Mouse (Mus musculus) heart, embryonic 14.5 days (tissue): ENCODE measurements at regions not wholly inside any gene's neighbourhood (a gene's known extent, or its start where the extent isn't known, plus 50 kb on each side); places are given as distances from the start of the nearest gene placed in this dataset.

Experiments
- ATAC-seq: fragments of 200-750 bp; cut with Nextera tagmentation; 2 replicates; pipeline ENCODE4 v1.8.0; 2017; ENCODE audit warnings: low read depth, moderate TSS enrichment; ENCODE audit not compliant: insufficient number of reproducible peaks, insufficient read depth, low FRiP score
- H3K27ac ChIP-seq, 2 experiments: fragments of 200-500 bp in 1 of 2; fragments of 300-500 bp in 1 of 2; sonication (generic) in 1 of 2; replicated peaks in 1 of 2; 2 replicates each; pipeline ENCODE4 v1.5.1; 2012 to 2014; ENCODE audit warnings: low read depth in 2 of 2, low read length in 2 of 2, control low read depth in 1 of 2, mild to moderate bottlenecking in 1 of 2, mixed read lengths in 1 of 2; ENCODE audit not compliant: control insufficient read depth in 1 of 2, insufficient read depth in 1 of 2
- H3K27me3 ChIP-seq: fragments of 300-500 bp; sonication (generic); 2 replicates; pipeline ENCODE4 v1.6.1; 2014; ENCODE audit warnings: mild to moderate bottlenecking, low read length, control low read depth; ENCODE audit not compliant: control insufficient read depth, insufficient read depth
- H3K36me3 ChIP-seq: fragments of 300-500 bp; sonication (generic); 2 replicates; pipeline ENCODE4 v1.6.1; 2014; ENCODE audit warnings: mild to moderate bottlenecking, control low read depth, low read length, mixed read lengths; ENCODE audit not compliant: control insufficient read depth, insufficient read depth
- H3K4me1 ChIP-seq, 2 experiments: fragments of 200-500 bp in 1 of 2; fragments of 300-500 bp in 1 of 2; sonication (generic) in 1 of 2; 2 replicates each; pipeline ENCODE4 v1.6.1; 2012 to 2014; ENCODE audit warnings: low read length in 2 of 2, control low read depth in 1 of 2, mixed read lengths in 1 of 2; ENCODE audit not compliant: control insufficient read depth in 2 of 2, insufficient read depth in 2 of 2
- H3K4me2 ChIP-seq: fragments of 300-500 bp; sonication (generic); 2 replicates; pipeline ENCODE4 v1.6.1; 2014; ENCODE audit warnings: mild to moderate bottlenecking, low read length
- H3K4me3 ChIP-seq, 2 experiments: fragments of 200-500 bp in 1 of 2; fragments of 300-500 bp in 1 of 2; sonication (generic) in 1 of 2; 2 replicates each; pipeline ENCODE4 v1.5.1; 2012 to 2014; ENCODE audit warnings: low read length in 2 of 2, mild to moderate bottlenecking in 2 of 2, control low read depth in 1 of 2, low read depth in 1 of 2, moderate library complexity in 1 of 2; ENCODE audit not compliant: control insufficient read depth in 1 of 2, insufficient read depth in 1 of 2
- H3K9ac ChIP-seq: fragments of 300-500 bp; sonication (generic); 2 replicates; pipeline ENCODE4 v1.6.1; 2014; ENCODE audit warnings: mild to moderate bottlenecking, low read length
- H3K9me3 ChIP-seq: fragments of 300-500 bp; sonication (generic); 2 replicates; pipeline ENCODE4 v1.6.1; 2016; ENCODE audit warnings: low read length, control low read depth; ENCODE audit not compliant: control insufficient read depth
- WGBS: fragments of 180-500 bp; shearing (Covaris S2); extraction: QIAGEN DNeasy Blood & Tissue Kit; methylation state at CpG from one replicate; pipeline ENCODE4 v1.1.7; 2014; 5-methylcytosine and 5-hydroxymethylcytosine counted together

DNA sequence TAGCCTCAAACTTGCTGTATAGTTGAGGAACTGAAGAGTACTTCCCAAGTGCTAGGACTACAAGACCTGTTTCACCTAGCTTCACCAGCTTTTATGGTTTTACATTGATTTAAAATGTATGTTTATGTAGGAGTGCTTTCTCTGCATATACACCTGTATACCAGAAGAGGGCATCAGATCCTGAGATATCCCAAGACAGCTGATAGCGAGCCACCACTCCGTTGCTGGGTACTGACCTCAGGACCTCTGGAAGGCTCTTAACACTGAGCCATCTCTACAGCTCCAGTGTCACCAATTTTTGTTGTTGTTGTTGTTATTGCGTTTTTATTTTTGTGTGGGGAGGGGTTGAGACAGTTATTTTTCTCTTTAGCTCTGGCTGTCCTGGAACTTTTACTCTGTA, 55.9 kb upstream of the Ddx3x start:
- no peak for ATAC-seq
- Histone ChIP-seq H3K4me1 (no peaks in the 10 kb centered on the region), H3K36me3 (no peaks in the 10 kb centered on the region), H3K4me3 (no peak overlapping the region), H3K9me3 (no peaks in the 10 kb centered on the region), H3K27me3 (0 out of 2 replicates have a peak, but pooled peaks cover 6% of the 10 kb centered on the region), H3K27ac (no peak overlapping the region), H3K9ac (no peak overlapping the region), H3K4me2 (no peak overlapping the region)
- WGBS, result 9% methylated on average over 3 of the region's 3 CpGs

DNA sequence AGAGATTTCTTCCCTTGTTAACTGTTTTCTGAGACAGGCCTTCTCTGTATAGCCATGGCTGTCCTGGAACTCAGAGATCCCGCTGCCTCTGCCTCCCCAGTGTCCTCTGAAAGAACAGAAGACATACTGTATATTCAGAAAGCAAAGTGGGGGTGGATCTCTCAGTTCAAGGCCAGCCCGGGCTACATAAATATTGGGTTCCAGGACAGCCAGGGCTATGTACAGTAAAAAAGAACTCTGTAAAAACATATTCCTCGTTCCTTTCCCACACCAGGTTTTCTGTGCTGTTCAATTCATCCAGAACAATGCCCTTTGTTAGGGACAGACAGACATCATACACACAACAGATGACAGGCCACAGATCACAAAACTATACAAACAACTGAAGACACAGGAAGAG, 54.3 kb upstream of the Ddx3x start:
- H3K9ac ChIP-seq, result no peak overlapping the region
- ATAC-seq, result no peak
- 63% methylated on average over 3 of the region's 3 CpGs for WGBS
- H3K4me2 ChIP-seq, result no peak overlapping the region
- no peak overlapping the region for H3K4me3 ChIP-seq
- H3K27me3 ChIP-seq, result no peaks in the 10 kb centered on the region; the same call in 1 of the 2 replicates
- H3K36me3 ChIP-seq, result no peaks in the 10 kb centered on the region
- no peaks in the 10 kb centered on the region for H3K4me1 ChIP-seq
- no peaks in the 10 kb centered on the region for H3K9me3 ChIP-seq
- no peak overlapping the region for H3K27ac ChIP-seq

DNA sequence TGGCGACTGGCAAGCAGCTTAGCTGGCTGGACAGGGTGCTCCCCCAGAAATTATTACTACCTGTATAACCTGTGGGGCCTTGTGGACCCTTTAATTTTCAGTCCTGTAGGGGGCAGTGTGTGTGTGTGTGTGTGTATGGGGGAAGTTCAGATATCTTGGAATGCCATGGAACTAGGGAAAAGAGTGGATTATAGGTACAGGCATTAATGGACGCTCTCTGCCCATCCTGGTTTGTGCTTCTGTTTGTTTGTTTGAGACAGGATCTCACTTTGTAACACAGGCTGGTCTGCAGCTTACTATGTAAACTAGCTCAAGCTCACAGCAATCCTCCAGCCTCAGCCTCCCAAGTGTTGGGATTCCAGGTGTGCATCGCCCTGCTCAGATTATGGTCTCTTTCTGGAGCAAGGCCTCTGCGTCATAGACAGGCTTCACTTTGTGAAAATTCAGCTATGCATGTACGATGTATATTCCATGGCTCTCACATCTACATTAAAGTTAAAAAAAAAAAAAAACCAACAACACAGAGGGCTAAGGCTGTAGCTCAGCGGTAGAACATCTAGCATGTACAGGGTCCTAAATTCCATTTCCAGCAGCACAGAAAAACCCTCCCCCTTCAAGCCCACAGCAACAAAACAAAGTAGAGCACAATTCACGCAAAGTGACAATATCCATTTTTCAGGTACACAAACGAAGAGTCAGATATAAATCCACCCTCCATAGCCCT, 50.7 kb upstream of the Ddx3x start:
- no peaks in the 10 kb centered on the region for H3K9me3 ChIP-seq
- H3K27ac ChIP-seq, result peak overlapping the region; percentile 78 to 89
- peak overlapping the region; percentile 38 to 39; a peak in 3 of 4 replicates for H3K4me3 ChIP-seq
- no peaks in the 10 kb centered on the region; the same call in 1 of the 2 replicates for H3K27me3 ChIP-seq
- H3K9ac ChIP-seq, result peak overlapping the region; percentile 52
- H3K4me2 ChIP-seq, result peak overlapping the region; percentile 61
- no peak for ATAC-seq
- H3K4me1 ChIP-seq, result no peaks in the 10 kb centered on the region
- no peaks in the 10 kb centered on the region for H3K36me3 ChIP-seq
- WGBS, result 26% methylated on average over 8 of the region's 8 CpGs

DNA sequence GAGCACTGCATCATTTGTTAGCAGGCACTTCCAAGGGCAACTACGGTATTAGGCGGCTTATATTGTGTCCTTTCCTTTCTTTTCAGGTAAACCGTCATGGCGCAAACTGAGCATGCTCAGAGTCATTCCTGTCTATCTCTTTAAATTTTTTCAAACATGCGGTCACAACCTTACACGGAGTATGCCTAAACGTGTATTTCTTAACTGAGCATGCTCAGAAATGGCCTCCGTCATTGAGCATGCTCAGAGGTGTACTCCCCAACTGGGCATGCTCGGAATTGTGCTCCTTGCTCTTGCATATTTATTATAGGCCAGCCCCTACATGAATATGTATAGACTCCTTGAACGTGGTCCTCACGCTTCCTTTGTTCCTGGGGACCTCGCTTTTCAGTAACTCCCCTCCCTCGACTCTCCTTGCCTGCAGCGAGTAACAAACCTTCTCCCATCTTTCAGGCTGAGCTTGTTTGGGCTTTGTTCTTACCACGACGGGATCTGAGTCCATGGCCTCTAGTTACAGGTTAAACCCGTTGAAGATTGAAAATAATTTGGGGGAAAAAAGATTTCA, 50.1 kb upstream of the Ddx3x start:
- 10% methylated on average over 17 of the region's 17 CpGs for WGBS
- Histone ChIP-seq H3K27ac (peak overlapping the region; percentile 78 to 89), H3K36me3 (no peaks in the 10 kb centered on the region), H3K9me3 (no peaks in the 10 kb centered on the region), H3K4me3 (peak overlapping the region; percentile 38 to 39; a peak in 3 of 4 replicates), H3K9ac (peak overlapping the region; percentile 54), H3K27me3 (peaks cover 5% of the 10 kb centered on the region), H3K4me2 (peak overlapping the region; percentile 61), H3K4me1 (no peaks in the 10 kb centered on the region)
- peak; percentile 98 for ATAC-seq
